Mouse (Mus musculus): ENCODE results near the gene Mboat1.

Gene Mboat1

DNA sequence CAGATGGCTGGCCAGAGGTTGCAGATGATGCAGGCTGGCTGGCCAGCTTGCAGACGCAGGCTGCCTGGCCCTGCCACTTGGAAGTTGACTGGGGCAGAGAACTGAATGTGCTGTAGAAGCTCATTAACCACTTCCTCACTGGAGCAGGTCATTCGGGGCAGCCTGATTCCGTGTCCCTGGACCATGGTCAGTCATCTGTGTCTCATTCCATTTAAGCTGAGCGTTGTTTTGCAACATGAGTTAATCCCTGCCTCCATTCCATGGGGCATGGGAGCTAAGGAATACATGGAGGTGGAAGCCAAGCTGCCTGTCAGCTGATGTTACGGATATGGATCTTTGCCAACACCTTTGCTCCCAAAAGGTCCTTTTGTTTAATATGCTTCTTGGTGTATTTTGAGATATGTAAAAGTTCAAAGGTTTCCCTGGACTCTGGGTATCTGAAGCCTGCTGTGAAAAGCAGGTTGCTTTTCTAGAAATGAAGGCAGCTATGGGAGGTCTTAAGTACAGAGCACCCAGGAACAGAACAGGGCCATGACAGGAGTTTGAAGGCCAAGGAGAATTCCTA, 114.1 kb downstream of the Mboat1 start:
- in situ Hi-C loops (cut with MboI), result no loop called here

DNA sequence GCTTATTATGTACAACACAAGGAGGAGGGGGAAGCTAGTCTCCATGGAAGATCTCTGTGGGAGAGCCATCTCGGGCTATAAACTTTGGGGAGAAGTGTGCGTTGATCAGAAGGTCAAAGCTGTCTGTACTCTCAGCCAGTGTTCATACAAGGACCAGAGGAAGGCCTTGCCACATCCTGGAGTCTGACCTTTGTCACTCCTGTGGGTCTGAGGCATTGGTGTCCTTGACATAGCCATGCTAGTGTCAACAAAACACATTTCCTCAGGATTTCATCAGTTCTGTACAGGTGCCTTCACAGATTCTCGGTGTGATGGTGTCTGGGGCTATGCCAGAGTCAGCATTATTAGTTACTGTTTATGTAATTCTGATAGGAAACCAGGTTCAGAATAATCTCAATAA, 115.1 kb downstream of the Mboat1 start:
- in situ Hi-C loops (cut with MboI), result no loop called here

DNA sequence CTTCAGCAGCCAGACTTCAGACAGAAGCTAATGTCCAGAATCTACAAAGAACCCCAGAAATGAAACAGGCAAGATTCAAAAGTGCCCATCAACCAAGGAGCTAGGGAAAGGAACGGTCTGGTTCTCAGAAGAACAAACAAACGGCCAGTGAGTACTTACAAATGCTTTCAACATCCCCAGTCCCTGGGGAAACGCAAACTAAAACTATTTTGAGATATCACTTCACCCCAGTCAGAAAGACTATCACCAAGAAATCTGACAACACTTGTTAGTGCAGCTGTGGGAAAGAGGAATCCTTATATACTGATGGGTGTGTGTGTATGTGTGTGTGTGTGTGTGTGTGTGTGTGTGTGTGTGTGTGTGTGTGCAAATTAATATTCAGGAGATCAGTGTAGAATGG, 116.4 kb downstream of the Mboat1 start:
- in situ Hi-C loops (cut with MboI), result no loop called here

DNA sequence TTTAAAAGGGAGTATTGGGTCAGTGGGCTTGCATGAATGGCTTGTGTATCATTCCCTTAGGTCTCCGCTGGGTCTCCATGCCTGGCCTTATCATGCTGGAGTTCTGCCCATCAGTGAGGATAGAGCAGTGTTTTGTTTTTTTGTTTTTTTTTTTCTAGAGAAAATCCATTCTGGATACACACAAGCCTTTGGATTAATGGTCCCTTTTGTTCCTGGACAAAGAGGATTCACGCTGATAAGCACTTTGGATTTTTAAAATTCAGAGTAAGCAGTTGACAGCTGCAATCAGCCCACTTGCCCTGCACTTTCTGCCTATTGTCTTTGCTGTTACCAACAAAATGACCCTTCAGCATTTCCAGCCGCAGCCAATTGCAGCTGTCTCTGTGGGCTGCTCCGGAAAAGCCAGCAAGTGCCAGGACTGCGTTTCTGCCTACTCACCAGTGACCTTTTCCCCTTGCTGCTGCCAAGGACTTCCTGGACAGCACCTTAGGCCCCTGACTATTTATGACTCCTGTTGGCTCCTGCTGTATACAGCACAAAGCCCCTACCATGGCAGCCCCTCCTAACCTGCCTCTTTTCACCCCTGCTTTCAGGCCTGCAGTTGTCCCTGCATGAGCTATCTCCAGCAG, 117.5 kb downstream of the Mboat1 start:
- in situ Hi-C loops (cut with MboI), result no loop called here

DNA sequence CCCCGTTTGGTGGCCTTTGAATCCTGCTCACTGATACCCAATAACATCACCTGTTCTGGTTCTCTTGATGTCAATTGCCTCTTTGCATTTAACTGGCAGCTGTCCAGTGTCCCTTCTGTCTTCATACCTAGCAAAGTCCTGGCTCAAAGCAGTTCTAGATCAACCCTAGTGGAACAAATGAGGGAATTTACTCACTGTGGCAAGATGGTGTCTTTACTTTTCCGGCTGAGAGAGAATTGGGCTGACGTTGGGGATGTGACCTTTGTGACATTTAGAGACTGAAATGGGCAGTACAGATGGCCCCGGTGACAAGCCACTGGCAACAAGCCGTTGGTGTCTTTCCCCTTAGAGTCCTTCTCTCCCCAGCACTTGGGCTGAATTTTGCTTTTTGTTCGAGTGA, 118.1 kb downstream of the Mboat1 start:
- in situ Hi-C loops (cut with MboI), result no loop called here

DNA sequence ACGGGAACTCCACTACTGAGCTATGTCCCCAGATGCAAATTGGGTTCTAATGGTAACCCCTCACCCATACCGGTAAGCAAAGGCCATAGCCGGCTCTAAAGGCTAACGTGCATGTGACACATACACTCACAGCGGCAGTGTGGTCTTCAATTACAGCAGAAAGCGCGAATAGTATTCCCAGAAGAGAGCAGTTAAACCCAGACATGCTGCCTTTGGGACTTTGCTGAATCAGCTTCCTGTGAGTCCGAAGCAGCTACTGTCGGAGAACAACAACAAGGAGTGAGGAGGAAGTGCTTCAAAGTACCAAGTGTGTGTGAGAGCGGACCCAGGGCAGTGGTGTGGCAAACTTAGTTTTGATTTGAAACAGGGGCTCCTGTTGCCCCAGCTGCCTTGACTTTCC, 122.5 kb downstream of the Mboat1 start:
- in situ Hi-C loops (cut with MboI), result no loop called here

DNA sequence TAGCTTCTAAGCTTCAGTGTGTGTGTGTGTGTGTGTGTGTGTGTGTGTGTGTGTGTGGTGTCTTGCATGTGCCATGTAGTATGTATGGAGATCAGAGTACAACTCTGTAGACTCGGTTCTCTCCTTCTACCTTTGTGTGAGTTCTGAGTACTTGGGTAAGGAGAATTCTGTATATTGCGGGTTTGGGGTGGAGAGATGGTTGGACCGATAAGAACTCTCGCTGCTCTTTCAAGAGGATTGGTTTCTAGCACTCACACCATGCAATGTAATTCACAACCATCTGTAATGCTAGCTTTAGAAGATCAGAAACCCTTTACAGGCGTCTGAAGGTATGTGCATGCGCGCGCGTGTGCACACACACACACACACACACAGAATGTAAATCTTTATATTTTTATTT, 123.0 kb downstream of the Mboat1 start:
- in situ Hi-C loops (cut with MboI), result no loop called here

DNA sequence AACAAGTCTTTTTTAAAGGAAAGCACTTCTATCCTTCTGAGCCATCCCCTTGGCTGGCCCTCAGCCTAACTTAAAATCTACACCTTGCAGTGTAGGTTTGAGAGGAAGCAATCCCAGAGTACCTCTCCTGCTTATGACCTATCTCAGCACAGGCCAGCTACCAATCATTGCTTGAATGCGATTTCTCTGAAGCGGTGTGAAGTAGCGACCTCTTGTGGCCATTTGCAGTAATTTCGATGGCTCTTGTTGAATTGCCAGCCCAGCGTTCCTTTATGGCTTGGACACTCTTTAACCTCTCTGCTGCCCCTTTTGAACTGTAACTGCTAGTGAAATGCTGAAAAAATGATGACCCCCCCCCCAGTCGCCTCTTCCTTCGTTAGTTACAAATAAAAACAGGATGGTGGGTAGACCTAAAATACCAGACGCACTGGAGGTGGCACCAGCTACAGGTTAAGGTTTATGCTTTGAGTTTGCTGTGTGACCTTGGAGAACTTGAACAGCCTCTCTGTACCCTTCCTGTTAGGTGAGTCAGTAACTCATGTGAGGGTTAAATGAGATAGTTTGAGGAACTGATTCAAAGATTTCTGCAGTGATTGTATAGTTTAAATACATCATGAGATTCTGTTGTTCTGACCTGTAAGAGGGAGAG, 123.7 kb downstream of the Mboat1 start:
- in situ Hi-C loops (cut with MboI), result no loop called here

DNA sequence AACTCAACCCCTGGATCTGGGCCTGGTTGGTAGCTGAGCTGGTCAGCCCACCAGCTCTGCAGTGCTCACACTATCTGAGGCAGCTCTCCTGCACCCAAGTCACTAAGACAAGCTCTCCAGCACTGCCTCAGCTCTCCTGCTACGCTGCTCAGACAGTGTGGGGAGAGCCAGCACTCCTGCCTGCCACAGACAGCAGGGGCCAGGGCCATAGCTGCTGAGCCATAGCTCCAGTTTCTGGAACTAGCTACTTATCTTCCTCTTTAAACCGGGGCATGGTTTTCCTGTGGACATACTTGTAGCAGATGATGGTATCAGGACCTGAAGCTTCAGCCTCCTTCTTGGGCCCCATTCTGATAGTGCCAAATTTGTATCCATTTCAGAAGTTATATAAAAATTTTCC, 127.4 kb downstream of the Mboat1 start:
- in situ Hi-C loops (cut with MboI), result no loop called here

DNA sequence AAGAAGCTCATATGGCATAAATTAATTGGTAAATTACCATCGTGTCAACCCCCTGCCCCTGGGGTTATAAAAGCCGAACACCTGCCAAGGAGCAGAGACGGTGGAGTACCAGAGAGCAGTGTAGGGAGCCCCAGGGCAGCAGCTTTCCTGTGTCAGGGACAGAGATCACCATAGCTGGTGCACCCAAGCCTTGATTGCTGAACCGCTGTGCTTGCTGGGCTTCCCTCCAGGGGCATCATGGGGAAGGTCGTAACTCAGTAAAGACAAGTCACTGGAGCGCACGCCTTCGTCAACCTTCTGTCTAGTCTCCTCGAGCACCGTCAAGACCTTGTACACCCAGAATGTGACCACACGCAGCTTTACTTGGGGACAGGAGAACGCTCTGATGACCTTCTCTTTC, 128.0 kb downstream of the Mboat1 start:
- in situ Hi-C loops (cut with MboI), result no loop called here

DNA sequence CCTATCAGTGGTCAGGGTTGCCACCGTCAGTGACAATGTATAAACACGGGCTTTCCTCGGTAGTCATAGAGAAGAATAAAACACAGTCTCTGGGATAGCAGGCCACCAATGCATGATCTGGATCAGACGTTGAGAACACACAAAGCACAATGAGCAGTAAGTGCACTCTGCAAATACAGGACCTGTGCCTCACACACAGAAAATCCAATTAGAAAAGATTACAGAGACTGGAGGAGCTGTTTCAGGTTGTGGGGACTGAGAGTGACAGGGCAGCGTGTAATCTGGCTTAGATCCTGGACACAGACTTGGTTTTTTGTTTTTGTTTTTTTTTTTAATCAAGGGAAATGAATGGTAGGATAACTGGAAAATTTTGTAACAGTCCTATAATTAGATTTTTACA, 128.5 kb downstream of the Mboat1 start:
- in situ Hi-C loops (cut with MboI), result no loop called here

DNA sequence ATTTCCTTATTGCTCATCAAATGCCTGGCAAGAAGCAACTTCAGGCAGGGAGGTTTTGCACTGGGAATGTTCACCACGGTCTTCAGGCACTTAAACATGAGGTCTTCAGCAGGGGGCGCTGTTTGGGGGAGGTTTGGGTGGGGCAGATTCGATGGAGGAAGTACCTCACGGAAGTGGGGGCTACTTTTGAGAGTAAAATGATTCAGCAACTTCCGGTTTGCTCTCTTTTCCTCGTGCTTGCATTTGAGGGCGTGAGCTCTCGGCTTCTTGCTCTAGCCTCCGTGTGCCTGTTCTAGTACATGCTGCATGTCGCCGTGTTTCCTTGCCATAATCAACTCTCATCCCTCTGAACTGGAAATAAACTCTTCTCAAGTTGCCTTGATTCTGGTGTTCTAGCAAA, 129.7 kb downstream of the Mboat1 start:
- in situ Hi-C loops (cut with MboI), result no loop called here

DNA sequence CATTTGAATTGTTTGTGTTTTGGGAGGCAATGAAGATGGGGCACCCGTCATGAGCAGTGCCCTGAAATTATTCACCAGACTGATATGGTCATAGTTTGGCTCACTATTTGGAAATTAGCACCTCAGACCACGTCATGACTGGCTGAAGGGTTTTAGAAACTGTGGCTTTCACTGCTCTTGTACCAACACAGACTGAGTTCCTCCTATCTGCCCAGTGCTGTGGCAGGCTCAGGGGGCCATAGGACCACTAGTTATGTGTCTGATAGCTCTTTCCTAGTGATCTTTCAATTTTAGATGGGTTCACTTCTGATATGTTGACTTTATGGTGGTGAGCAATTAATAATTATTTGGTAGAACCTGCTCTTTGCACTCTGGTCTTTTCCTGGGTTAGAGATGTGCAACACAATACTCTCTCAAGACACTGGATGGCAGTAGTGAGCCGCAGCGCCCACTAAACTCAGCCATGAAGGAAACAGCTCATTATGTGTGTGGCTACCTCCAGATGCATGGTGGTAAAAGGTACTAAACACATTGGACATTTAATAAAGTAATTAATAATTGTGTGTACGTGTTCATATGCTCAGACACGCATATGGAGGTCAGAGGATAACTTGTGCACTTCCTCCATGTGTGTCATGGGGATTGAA, 135.9 kb downstream of the Mboat1 start:
- in situ Hi-C loops (cut with MboI), result no loop called here

Data from mature B cell (primary cell).